Mouse (Mus musculus): ENCODE results near the gene Tet2. TPM values are rescaled to one million over a fixed set of nuclear protein-coding genes. Genes with fewer than 3 reads are reported as not detected.

The Tet2 gene
- polyA plus RNA-seq, 1 experiment from 2014 or later, result 4.3 TPM

DNA sequence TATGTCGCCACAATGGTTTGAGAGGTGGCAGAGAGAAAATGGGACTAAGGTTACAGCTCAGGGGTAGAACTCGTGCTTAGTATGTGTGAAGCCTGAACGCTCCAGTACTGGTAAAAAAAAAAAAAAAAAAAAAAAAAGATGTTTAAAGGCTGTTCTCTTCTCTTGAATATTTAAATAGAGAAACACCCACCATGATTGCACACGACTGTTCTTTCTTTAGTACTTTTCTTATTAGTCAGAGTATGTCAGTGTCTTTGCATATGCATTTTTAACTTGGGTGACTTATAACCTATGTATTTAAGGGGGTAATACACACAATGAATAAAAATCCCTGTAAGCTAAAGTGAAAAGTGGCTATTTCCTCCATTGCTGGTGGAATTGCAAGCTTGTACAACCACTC is 130.2 kb downstream of the Tet2 start:
- ATAC-seq (no peak), DNase-seq (no peak)
- Histone ChIP-seq H3K9me3 (ENCODE audit: low read length) (no peaks in the 10 kb centered on the region), H3K4me2 (ENCODE audit: low read depth, low read length) (no peak overlapping the region), H3K36me3 (replicated peaks; ENCODE audit: insufficient read depth, low read length) (no peaks in the 10 kb centered on the region), H3K27me3 (ENCODE audit: insufficient read depth, low read length) (no peaks in the 10 kb centered on the region), H3K4me3 (ENCODE audit: low read depth, low read length) (no peak overlapping the region), H3K27ac (ENCODE audit: low read depth) (no peak overlapping the region), H3K9ac (replicated peaks) (no peak overlapping the region), H3K4me1 (ENCODE audit: insufficient read depth) (no peaks in the 10 kb centered on the region)
- TF ChIP-seq CTCF (IDR thresholded peaks at IDR 0.05; ENCODE audit: low read depth) (no peak), EP300 (IDR thresholded peaks at IDR 0.05; ENCODE audit: low read depth) (no peak)
- WGBS (ENCODE audit: insufficient replicate concordance), result 70% methylated on average over 4 of the region's 4 CpGs

Small RNA genes within 50 kb of the gene (microRNA-seq; reads per million reads assigned to microRNA genes)
- gene Gm25042, result not detected

Other genes with a start within 250 kb of the Tet2 start
- gene Ppa2, start 235.0 kb downstream of the Tet2 start, polyA plus RNA-seq (2015; fragmentation: Nextera tagmentation; extraction: Ambion mirVana), result 52.2 and 54.2 TPM in 2 replicates

Measured in liver, postnatal 0 days (tissue).